Mouse (Mus musculus): ENCODE results near the gene Rasa2.

DNA sequence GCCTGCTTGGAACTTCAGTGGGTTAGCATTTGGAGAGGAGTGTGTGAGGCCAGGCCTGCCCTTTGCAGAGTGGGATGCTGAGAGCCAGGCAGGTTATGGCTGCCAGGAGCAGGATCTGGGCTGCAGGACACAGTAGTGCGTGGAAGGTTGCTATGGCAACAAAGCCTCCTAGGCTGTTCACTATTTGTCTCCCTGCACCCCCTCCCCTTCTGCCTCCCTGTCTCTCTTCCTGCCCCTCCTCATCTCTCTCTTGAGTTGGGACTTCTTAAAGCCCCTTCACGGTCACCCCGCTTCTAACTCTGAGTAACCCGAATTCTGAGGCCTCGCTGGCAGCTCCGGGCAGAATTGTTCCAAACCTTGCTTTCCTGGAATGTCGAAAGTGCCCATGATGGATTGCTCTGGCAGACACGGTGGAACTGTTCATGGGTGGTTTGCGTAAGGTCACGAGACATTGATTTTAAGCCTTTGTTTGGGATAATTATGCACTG, 125.4 kb downstream of the Rasa2 start:
- no peak for TF ChIP-seq CTCF (IDR thresholded peaks at IDR 0.05; ENCODE audit: low read depth)
- TF ChIP-seq EP300 (IDR thresholded peaks at IDR 0.05; ENCODE audit: low read depth): no peak

All from heart, postnatal 0 days (tissue).